Mouse (Mus musculus): ENCODE results near the gene Baz2b. TPM values are rescaled to one million over a fixed set of nuclear protein-coding genes. Genes with fewer than 3 reads are reported as not detected.

The Baz2b gene
- polyA plus RNA-seq, 1 experiment: 28.8 TPM

DNA sequence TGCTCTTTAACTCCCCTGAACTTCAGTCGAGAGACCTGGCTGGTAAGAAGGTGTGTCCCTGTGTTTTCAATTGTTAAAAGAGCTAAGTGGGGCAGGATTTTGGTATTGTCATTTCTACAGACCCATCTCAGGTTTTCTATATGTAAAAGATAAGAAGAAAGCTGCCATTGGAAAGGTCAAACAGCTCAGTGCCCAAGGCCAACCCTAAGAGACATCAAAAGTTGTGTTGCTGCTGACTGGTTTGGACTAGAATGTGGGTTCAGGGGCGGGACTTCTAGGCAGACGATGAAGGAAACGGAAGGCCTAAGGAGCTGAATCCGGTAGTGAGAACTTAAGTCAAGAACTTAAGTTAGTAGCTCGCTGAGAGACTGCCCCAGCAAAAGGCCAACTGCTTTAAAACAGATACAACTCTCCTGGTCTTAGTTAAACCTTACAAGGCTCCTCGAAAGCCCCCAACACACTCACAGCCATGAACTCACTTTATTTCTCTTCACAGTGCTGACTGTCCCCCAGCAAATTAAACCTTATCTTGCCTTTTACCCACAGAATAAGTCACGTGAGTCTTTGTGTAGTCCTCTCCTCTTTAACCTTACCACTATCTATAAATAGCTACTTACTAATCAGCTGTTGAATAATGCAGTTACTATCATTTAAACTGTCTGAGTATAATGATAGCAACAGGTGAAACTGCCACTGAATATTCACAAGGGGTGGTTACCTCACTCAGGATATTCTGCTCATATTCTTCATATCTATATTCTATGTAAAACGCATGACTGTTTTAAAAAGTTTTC, 158.8 kb downstream of the Baz2b start:
- DNase-seq (ENCODE audit: low spot score): no peak

DNA sequence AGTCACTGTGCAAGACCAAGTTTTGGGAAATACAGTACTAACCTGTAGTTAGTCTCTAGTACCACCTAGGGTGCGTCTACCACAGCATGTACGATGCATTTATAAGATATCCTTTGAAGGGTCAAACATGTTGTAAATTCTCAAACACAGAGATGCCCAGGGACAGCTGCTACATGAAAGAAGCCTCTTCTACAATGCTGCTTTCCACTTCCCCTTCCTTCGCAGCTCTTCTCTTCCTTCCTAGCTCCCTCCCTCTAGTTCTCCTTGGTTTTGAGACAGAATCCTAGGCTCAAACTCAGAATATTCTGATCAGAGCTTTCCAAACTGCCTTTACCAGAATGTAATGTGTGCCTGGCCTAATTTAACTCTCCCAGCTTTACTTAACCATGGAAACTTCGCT, 159.8 kb downstream of the Baz2b start:
- DNase-seq (ENCODE audit: low spot score): no peak

DNA sequence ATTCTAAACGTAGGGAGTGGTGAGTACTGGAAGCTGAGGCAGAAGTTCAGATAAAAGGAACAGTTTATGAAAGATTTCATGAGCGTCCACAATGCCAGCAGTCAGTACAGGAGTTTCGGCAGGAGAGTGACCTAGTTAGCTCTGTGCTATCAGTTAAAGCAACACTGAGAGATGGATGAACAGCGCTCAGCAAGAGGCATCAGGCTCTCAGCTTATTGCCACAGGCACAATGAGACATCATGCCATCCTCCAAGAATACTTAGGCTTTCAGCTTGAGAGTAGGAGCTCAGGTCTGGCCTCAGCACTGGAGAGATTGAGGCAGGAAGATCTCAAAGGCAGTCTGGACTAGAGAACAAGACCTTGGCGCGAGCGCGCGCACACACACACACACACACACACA, 160.3 kb downstream of the Baz2b start:
- no peak for DNase-seq (ENCODE audit: low spot score)

DNA sequence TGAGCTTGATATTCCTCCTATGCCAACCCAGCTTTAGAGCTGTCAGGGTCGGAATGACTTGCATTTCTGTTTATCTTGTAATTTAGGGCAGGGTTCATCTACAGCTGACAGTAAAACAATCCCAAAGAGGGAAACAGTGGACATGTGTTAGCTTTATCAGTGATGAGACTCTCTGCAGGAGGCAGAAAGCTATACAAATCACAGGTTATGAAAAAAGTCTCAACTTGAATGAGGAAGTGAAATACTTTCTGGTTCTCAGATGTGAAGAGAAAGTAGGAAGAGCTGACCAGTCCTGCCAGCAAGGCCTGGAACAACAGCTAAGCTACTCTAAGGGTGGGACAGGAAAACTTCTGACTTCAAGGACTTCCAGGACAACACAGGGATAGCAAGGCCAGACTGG, 163.6 kb downstream of the Baz2b start:
- no peak for DNase-seq (ENCODE audit: low spot score)

DNA sequence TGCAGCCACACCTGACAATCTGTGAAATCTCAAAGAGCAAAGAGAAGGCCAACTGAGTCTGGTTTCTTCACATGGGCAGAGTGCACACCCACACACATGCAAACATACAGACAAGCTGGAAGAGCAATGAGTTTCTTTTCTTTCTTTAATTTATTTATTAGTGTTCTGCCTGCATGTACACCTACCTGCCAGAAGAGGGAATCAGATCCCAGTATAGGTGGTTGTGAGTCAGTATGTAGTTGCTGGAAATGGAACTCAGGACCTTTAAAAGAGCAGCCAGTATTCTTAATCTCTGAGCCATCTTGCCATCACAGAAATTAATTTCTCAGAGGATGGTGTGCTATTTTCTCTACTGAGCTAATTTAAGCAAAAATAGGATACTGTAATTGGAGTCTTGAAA, 164.7 kb downstream of the Baz2b start:
- no peak for DNase-seq (ENCODE audit: low spot score)

DNA sequence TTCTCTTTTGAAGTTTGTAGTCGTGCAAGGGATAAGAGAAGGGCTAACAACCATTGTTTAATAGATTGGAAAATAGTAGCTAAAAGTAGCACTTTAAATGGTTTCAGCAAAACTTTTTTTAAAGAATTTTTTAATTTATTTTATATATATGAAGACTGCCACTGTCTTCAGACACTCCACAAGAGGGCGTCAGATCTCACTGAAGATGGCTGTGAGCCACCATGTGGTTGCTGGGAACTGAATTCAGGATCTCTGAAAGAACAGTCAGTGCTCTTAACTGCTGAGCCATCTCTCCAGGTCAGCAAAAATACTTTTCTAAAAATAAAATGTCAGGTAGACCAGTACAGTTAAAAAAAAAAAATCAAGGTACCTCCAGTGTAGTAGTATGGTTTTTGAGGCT, 165.1 kb downstream of the Baz2b start:
- DNase-seq (ENCODE audit: low spot score): no peak

DNA sequence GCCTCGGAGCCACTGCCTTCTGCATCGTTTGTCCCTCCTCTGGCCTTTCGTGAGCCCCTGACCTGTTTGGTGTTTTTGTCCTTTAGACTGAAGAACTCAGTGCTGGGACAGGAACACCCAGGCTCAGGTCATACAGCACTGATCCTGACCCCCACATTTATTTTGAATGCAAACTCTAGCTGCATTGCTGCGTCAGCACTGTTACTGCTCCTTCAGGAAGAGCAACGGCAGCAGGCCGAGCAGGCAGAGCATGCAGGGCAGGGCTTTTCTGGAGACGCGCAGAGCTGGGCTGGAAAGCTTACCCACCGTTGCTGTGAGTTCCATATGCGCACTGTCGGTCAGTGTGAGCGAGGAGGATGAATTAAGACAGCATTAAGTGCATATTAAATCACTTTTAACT, 166.9 kb downstream of the Baz2b start:
- DNase-seq (ENCODE audit: low spot score): no peak

DNA sequence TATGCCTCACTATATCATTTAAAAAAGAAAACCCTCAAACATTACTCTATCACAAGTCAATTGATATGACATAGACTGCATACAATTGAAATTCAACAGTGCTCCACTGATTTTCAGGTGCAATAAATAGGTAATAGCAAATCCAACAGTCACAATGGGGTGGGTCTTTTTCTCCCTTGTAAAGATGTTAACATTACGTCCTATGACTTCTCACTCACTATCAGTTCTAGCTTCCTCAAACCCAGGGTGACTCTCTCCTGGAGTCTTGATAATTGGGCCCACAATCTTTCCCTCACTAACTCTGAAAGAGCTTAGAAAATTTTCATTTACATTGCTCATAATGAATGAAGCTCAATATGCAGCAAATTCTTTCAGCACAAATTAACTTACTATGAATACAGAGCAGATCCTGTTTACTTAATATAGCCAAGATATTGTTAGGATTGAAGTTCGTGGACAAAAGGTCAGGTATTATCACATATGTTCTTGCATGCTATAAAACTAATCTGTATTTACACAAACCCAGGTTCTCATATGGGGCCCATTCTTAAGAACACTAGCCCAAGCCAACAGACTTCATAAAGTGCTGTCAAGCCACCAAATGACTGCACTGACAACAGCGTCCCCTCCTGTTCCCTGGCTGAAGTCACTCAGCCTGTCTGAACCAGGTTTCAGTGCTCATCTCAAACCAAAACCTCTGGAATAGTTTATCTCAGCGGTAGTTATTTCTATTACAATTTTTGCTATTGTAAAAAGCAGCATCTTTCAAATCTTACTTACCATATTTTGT, 168.0 kb downstream of the Baz2b start:
- no peak for DNase-seq (ENCODE audit: low spot score)

DNA sequence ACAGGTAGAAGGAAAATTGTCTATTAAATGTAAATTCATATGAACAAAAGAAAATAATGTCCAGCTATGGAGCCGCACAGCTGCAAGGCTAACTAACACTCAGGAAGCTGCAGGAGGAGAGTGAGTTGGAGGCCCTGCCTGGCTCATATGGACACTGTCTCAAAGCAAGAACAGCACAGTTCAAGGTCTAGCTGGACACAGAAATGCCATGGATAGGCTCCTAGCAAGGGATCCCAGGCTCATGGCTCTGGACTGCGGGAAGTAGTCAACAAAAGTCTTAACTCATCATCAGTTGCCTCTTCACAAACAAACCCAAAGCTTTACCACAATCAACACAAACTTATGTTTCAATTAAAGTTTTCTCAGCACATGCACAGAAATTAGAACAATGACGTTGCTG, 169.5 kb downstream of the Baz2b start:
- DNase-seq (ENCODE audit: low spot score): no peak

DNA sequence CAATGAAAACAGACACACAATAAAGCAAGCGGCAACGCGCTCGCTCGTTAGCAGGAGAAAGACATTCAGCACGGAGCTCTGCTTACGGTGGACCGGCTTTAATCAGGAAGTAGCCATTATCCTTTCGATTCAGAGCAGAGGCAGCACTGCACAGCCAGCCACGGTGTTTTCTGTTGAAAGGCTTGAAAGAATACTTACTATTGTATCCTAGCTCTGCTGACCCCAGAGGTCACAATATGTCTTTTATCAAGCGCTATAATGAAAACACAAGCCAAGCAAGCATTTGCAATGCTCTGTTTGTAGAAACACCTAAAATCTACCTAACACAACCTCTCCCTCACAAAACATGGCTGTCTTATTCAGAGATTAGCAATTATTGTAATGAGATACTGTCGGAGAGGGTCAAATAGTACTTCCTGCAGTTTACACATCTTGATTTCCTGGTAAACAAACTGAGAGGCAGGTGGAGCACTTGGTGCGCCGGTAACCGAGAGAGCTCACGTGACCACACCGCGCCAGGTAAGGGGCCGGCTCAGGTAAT, 172.6 kb downstream of the Baz2b start:
- DNase-seq (ENCODE audit: low spot score): no peak

DNA sequence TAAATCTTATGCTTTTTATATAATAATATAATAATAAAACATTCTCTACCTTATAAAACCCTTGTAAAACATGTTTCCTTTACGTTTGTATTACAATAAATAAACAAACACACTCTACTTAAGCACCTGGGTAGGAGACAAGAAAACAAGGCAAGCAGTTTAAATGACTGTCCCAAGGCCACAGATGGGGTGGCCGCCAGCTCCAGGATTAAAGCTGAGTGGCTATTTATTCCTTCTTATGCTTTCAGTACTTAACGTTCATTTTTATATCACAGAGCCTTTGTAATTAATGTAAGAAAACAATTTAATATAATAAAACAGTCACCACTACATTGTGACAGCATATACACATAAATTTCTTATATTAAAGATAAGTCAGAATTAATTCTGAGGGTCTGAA, 173.3 kb downstream of the Baz2b start:
- DNase-seq (ENCODE audit: low spot score): no peak

DNA sequence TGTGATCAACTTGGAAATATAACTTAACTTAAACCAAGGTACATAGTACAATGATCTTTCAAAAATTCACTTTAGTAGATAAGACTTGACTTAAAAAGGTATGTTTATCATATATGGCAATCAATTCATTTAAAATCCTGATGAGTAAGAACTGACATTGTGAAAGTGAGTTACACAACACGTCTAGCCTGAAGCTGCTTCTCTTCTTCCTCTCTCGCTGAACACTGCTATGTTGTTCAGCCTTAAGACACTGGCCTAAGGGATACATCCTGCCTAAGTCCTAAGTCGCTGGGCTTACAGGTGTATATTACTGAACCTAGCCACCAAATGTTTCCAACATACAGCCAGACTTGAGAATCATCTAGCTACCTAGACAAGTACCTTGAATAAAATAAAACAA, 178.6 kb downstream of the Baz2b start:
- no peak for DNase-seq (ENCODE audit: low spot score)

DNA sequence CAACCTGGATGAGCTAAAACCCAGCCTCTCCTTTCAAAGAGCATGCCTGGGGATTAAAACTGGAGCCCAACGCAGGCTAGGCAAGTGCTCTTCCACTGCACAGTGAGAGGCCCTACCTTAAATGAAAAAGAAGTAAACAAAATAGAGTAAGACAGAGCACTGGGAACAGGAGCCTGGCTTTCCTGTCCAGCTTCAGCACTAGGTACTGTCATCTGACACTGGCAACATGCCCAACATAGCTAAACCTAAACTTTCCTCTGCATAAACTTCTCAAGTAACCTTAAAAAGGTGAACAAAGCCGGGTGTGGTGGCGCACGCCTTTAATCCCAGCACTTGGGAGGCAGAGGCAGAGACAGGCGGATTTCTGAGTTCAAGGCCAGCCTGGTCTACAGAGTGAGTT, 180.6 kb downstream of the Baz2b start:
- no peak for DNase-seq (ENCODE audit: low spot score)

DNA sequence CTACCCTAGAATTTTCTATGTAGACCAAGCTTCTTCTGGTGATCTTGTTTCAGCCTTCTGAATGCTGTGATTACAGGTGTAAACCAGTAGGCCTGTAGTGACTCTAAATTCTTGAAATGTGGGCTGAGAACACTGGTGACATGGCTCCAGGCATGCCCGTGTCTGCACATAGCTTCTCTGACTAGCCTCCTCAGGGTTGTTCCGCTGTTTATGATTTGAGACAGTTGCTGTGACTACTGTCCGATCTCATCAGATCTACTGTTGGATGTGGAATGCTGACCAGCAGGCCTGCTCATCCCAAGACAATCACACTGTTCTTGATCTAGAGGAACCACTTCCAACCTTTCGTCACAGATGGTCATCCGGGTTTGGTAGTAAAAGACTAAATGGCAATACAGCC, 182.5 kb downstream of the Baz2b start:
- no peak for DNase-seq (ENCODE audit: low spot score)

DNA sequence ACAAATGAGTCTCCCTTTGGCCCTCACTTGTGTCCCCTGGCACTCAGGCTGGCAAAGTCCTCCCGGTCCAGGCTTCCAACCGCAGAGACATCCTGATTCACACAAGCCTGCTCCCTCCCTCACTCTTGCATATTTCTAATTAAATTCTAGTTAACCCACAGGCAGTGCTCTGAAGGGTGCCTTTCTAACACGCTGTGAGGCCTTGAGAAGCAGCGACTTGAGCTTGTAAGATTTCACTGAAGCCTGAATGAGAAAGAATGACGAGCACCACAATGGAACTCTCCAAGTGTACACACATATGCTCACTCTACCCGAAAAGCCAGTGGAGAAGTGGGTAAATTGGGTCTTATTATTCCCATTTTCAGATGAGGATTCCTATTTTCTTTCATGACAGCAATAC, 183.1 kb downstream of the Baz2b start:
- DNase-seq (ENCODE audit: low spot score): no peak

DNA sequence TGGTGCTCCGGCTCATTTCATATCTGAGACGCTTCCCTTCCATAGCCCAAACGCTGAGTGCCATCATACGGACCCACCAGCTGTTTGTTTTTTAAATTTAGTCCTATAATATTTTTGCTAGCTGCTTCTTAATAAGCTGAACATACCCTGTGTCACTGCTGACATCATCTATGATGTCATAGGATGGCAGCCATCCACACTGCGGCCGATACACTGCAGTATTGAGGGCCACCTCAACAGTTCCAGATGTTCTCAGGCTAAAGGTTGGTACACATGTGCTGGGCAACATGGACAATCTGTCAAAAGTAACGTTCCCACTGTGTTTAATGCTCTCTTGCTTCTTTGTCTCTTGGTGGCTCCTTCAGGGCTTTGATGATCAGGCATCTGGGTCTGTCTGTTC, 185.9 kb downstream of the Baz2b start:
- no peak for DNase-seq (ENCODE audit: low spot score)

DNA sequence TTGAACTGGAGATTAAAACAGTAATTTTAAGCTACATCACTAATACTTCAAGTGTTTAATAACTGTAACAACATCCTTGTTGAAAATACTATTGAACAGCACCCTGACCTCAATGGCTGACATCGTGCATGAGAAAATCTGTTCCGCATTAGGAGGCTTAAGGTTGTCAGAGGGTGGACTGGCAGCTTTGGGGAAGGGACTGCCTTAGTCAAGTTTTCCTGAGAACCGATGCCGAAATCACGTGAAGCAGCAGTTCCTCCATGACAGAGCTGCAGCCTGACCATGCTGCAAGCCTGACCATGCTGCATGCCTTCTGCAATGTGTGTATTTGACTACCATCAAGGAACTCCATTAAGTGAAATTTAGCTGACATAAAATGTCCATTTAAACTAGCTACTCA, 188.1 kb downstream of the Baz2b start:
- no peak for DNase-seq (ENCODE audit: low spot score)

DNA sequence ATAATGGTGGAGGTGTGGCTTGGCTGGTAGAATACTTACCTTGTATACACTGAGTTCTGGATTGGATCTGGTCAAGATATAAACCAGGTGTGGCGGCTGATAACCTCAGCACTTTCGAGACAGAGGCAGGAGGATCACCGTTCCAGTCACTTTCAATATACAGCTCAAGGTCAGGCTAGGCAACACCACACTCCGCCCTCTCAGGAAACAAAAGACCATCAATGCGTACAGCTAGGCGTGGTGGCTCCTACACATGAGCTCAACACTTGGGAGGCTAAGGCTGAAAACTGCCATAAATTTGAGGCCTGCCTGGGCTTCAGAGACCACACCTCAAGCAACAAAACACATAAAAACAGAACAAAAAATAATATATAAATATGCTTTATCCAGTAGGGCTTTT, 188.5 kb downstream of the Baz2b start:
- DNase-seq (ENCODE audit: low spot score): no peak

DNA sequence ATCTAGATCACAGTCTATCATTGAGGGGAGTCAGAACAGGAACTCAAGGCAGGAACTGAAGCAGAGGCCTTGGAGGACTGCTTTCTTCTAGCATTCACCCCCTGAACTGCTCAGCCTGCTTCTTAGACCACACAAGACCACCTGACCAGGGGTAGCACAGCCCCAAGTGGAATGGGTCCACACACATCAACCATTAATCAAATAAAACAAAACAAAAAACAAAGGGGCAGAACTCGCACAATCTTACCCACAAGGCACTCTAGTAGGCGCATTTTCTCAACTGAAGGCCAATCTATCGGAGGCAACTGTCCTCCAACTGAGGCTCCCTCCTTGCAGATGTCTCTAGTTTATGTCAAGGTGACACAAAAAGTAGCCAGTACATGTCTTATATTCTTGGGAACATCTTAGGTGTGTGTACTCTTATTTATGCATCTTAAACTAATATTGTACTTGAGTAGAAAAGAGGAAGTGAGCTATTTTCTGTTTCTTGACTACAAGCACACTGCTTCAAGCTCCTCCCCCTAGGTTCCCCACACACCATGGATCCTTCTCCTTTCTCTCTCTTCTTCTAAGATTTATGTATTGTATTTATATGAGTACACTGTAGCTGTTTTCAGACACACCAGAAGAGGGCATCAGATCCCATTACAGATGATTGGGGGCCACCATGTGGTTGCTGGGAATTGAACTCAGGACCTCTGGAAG, 189.9 kb downstream of the Baz2b start:
- DNase-seq (ENCODE audit: low spot score): no peak

DNA sequence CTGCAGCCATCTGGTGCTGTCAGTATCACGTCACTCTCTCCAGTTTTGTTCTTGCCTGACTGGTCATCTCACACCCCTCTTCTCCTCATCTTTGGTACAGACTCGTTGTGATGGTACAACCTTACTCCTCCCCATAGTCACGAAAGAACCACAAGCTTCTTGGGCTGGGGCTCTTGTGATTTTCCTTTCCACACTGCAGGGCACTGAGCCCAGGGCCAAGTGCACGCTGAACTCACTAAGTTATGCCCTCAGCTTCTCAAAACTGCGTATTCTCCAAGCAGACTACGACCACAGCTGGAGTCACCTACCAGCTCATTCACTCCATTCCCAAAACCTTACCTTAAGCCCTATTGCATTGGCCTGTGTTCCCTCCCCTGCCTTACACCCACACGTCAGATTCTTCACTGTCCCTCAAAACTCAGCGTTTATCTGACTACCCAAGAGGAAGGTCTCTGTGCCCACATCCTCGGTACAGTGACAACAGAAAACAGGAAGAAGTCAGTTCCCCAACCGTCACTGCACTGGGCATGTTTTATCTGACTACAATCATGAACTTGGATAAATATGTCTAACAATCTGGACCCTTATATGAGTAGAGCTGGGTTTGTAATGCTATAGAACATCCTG, 190.7 kb downstream of the Baz2b start:
- DNase-seq (ENCODE audit: low spot score): no peak

DNA sequence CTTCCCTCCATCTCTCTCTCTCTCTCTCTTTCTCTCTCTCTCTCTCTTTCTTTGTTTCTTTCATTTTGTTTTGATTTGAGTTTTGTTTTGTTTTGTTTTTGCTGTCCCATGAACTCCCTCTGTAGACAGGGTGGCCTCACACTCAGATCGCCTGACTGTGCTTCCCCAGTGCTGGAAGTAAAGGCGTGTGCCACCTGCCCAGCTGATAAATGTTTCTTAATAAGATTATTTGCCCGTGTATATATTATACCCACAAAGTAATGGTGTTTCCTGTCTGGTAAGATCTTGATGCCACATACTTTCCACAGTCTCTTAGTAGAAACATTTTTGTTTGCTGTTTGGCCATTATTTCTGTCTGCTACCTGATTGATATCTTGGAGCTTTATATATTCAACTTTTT, 198.1 kb downstream of the Baz2b start:
- DNase-seq (ENCODE audit: low spot score): no peak

DNA sequence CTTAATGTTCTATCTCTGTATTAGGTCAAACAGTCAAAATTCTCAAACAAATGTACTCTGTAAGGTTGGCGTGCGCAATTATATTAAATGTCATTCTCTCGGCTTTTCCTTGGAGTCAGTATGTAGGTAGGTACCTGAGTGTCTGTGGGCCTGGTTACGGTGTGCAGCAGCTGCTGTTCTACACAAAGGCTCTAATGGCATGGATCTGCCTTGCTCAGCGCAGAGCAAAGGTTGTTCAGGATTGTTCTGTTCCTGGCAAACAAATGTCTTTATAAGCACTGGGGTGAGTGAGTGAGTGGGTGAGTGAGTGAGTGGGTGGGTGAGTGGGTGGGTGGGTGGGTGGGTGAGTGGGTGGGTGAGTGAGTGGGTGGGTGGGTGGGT, 206.0 kb downstream of the Baz2b start:
- no peak for DNase-seq (ENCODE audit: low spot score)
